Mouse (Mus musculus) kidney, adult 2 months (tissue): ENCODE measurements at regions not wholly inside any gene's neighbourhood (a gene's known extent, or its start where the extent isn't known, plus 50 kb on each side); places are given as distances from the start of the nearest gene placed in this dataset.

Source experiments
- CTCF ChIP-seq: fragments of 200-500 bp; conservative IDR thresholded peaks from 2 replicates; pipeline ENCODE4 v1.5.1; 2011; ENCODE audit warnings: low read depth, mild to moderate bottlenecking, control low read depth, low read length, moderate library complexity, mixed read lengths; ENCODE audit not compliant: insufficient read depth, insufficient read length
- POLR2A ChIP-seq: fragments of 200-500 bp; IDR thresholded peaks from one replicate; pipeline ENCODE4 v1.6.1; 2011; ENCODE audit warnings: low read depth, low read length, control low read depth

- TF ChIP-seq CTCF (no peak), POLR2A (no peak)
Measured at GRCm38 (mm10) chr15:59822995-59823681, 193.3 kb downstream of the 4933412E24Rik start.
